ENCODE assay signal across 10 mouse cellular contexts in genomic region chr14:48132865-48133802, GRCm38 (mm10). TPM values are rescaled to one million over a fixed set of nuclear protein-coding genes. Genes with fewer than 3 reads are reported as not detected.
A peak's percentile ranks its signal among the peaks of the same experiment; 100 is the strongest.
DNase-seq lines count a peak whose midpoint lies in the region; ATAC-seq and TF ChIP-seq lines count a peak whose summit lies in the region.
"Had no signal": no experiment of that assay in that cellular context is flagged by ENCODE, and none has a peak within 500 bp of the region (broad histone marks: within the 10 kb centered on the region; RNA-seq: fewer than 3 reads in every experiment).

No protein-coding gene starts in this region.

- no peaks in the 10 kb centered on the region for H3K9me3 ChIP-seq in kidney, embryonic 15.5 days (replicated peaks)
- H3K9me3 ChIP-seq in embryonic facial prominence, embryonic 15.5 days (replicated peaks): no peaks in the 10 kb centered on the region
- H3K9me3 ChIP-seq in liver, embryonic 12.5 days (replicated peaks): no peaks in the 10 kb centered on the region

- no peak for DNase-seq in kidney, postnatal 4 days
- no peak for DNase-seq in frontal cortex, postnatal 25 days (ENCODE audit: low spot score in 2 of 2)
- DNase-seq in right cerebral cortex, postnatal 14 days: no peak
- DNase-seq in layer of hippocampus, adult 18-20 months (ENCODE audit: low spot score in 2 of 2): no peak
- DNase-seq: cerebellum, adult 8-10 months; gastrocnemius, postnatal 25 days had no signal

- peaks cover 81% of the 10 kb centered on the region for H3K4me1 ChIP-seq in kidney, embryonic 15.5 days
- peaks cover 5% of the 10 kb centered on the region; the same call in 1 of the 2 replicates for H3K4me1 ChIP-seq in bone marrow, adult 2 months (ENCODE audit: control insufficient read depth, insufficient read depth, low read length)
- H3K4me1 ChIP-seq in embryonic facial prominence, embryonic 15.5 days: peaks cover 53% of the 10 kb centered on the region
- peaks cover 67% of the 10 kb centered on the region for H3K4me1 ChIP-seq in liver, embryonic 12.5 days

- TF ChIP-seq POLR2A in bone marrow, adult 2 months (IDR thresholded peaks at IDR 0.05; ENCODE audit: borderline replicate concordance, control insufficient read depth, low read depth, low read length): no peak

- no peaks in the 10 kb centered on the region for H3K27me3 ChIP-seq in kidney, embryonic 15.5 days
- 0 out of 2 replicates have a peak, but pooled peaks cover 7% of the 10 kb centered on the region for H3K27me3 ChIP-seq in embryonic facial prominence, embryonic 15.5 days
- H3K27me3 ChIP-seq in liver, embryonic 12.5 days (replicated peaks): no peaks in the 10 kb centered on the region

- peak overlapping the region; percentile 74 for H3K27ac ChIP-seq in kidney, embryonic 15.5 days
- H3K27ac ChIP-seq in bone marrow, adult 2 months (ENCODE audit: control insufficient read depth, insufficient read depth, low read depth, low read length, poor library complexity): no peak overlapping the region
- H3K27ac ChIP-seq in embryonic facial prominence, embryonic 15.5 days (replicated peaks): no peak overlapping the region
- 0 out of 2 replicates have a peak overlapping the region, but pooled peaks have one; percentile 36 for H3K27ac ChIP-seq in liver, embryonic 12.5 days

- no peak for TF ChIP-seq CTCF in bone marrow, adult 2 months (IDR thresholded peaks at IDR 0.05; ENCODE audit: control insufficient read depth, insufficient read depth, low read length)

- H3K36me3 ChIP-seq in kidney, embryonic 15.5 days: no peaks in the 10 kb centered on the region
- no peaks in the 10 kb centered on the region for H3K36me3 ChIP-seq in embryonic facial prominence, embryonic 15.5 days
- no peaks in the 10 kb centered on the region for H3K36me3 ChIP-seq in liver, embryonic 12.5 days

- H3K4me2 ChIP-seq in kidney, embryonic 15.5 days: peak overlapping the region; percentile 47
- H3K4me2 ChIP-seq in embryonic facial prominence, embryonic 15.5 days (replicated peaks): peak overlapping the region; percentile 29
- peak overlapping the region; percentile 51 for H3K4me2 ChIP-seq in liver, embryonic 12.5 days

- ATAC-seq in kidney, embryonic 15.5 days (replicated peaks; ENCODE audit: low FRiP score): no peak
- no peak for ATAC-seq in embryonic facial prominence, embryonic 15.5 days (ENCODE audit: insufficient number of reproducible peaks, low FRiP score, low TSS enrichment, low read depth)
- no peak for ATAC-seq in liver, embryonic 12.5 days

- 38% methylated on average over 21 of the region's 21 CpGs for WGBS in kidney, embryonic 15.5 days
- WGBS in bone marrow, adult 2 months: 4% methylated on average over 21 of the region's 21 CpGs
- WGBS in embryonic facial prominence, embryonic 15.5 days: 28% methylated on average over 21 of the region's 21 CpGs
- 20% methylated on average over 21 of the region's 21 CpGs for WGBS in liver, embryonic 12.5 days (ENCODE audit: insufficient replicate concordance)

- H3K4me3 ChIP-seq in kidney, embryonic 15.5 days (replicated peaks): no peak overlapping the region
- H3K4me3 ChIP-seq in bone marrow, adult 2 months (replicated peaks; ENCODE audit: control insufficient read depth, low read depth, low read length): peak overlapping the region; percentile 18
- H3K4me3 ChIP-seq in embryonic facial prominence, embryonic 15.5 days (replicated peaks): no peak overlapping the region
- H3K4me3 ChIP-seq in liver, embryonic 12.5 days: peak overlapping the region; percentile 17; the same call in 1 of the 2 replicates

- H3K9ac ChIP-seq in kidney, embryonic 15.5 days: no peak overlapping the region
- no peak overlapping the region for H3K9ac ChIP-seq in embryonic facial prominence, embryonic 15.5 days
- no peak overlapping the region for H3K9ac ChIP-seq in liver, embryonic 12.5 days

RNA-seq across cellular contexts. Expression of gene Peli2, which starts 12.5 kb away (rescaled TPM):
- 7.1 and 8.2 TPM in 2 replicates for polyA plus RNA-seq in kidney, embryonic 15.5 days (2015; fragmentation: Nextera tagmentation; extraction: Ambion mirVana)
- 2.2 and 8.8 TPM in 2 replicates for polyA plus RNA-seq in bone marrow, adult 2 months (2011; ENCODE audit: insufficient read depth, insufficient read length, low replicate concordance, missing spikeins)
- polyA plus RNA-seq in embryonic facial prominence, embryonic 15.5 days (2015; fragmentation: Nextera tagmentation; extraction: Ambion mirVana): 6.5 and 7.1 TPM in 2 replicates
- polyA plus RNA-seq in liver, embryonic 12.5 days (2016; fragmentation: Nextera tagmentation; extraction: Ambion mirVana): 1.7 and 1.8 TPM in 2 replicates
- 10 to 100 TPM; 21.7 to 26.2 TPM for total RNA-seq in layer of hippocampus, adult 18-20 months (2021)

Comparison
In these comparisons a context has a peak if more than half of its experiments do, and no peak if none do; other contexts are left out.
1. H3K27ac ChIP-seq: peak in kidney, embryonic 15.5 days (single experiment) and liver, embryonic 12.5 days (single experiment); none in bone marrow, adult 2 months (single experiment) and embryonic facial prominence, embryonic 15.5 days (single experiment).
2. H3K4me3 ChIP-seq: peak in bone marrow, adult 2 months (single experiment) and liver, embryonic 12.5 days (single experiment); none in kidney, embryonic 15.5 days (single experiment) and embryonic facial prominence, embryonic 15.5 days (single experiment).
3. Peak in every context shown above with its lines, with median percentiles within 50 percentile points of each other: H3K4me2 ChIP-seq.